Mouse (Mus musculus): Measurements from ENCODE around the gene Hid1. TPM values are rescaled to one million over a fixed set of nuclear protein-coding genes. Genes with fewer than 3 reads are reported as not detected.

Hid1 gene
- total RNA-seq, 2 experiments from 2014 or later = 98.8 to 107 TPM

- DNase-seq (ENCODE audit: extremely low spot score in 1 of 2, low spot score in 1 of 2) = no peak
These were observed 25.7 kb downstream of the Hid1 start for GRCm38 (mm10) chr11:115341866-115342265.

- DNase-seq (ENCODE audit: extremely low spot score in 1 of 2, low spot score in 1 of 2) = no peak
These were observed 26.3 kb downstream of the Hid1 start for GRCm38 (mm10) chr11:115341246-115341645.

GRCm38 (mm10) chr11:115337826-115338225, 29.7 kb downstream of the Hid1 start:
- DNase-seq (ENCODE audit: extremely low spot score in 1 of 2, low spot score in 1 of 2) = no peak

- DNase-seq (ENCODE audit: extremely low spot score in 1 of 2, low spot score in 1 of 2) = no peak
These were observed 30.2 kb downstream of the Hid1 start for GRCm38 (mm10) chr11:115337350-115337749.

DNA sequence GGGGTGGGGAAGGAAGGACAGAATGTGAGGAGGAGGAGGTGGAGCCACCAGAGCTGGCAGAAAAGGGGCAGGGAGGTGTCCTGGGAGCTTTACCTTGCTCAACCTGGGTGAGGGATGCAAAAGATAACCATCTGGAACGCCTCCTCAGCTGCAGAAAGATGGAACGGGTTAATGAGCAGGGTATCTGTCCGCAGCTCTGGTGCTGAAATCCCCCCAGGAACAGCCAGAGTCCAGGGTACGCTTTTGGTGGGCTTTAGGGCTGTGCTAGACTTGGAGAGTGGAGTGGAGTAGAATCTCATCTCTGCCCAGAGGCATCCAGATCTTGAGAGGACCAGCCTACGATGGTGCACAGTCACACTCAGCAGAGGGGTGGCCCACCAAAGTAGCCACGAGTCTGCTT, 31.4 kb downstream of the Hid1 start:
- no peak for DNase-seq (ENCODE audit: extremely low spot score in 1 of 2, low spot score in 1 of 2)

GRCm38 (mm10) chr11:115335223-115335622, 32.3 kb downstream of the Hid1 start:
- DNase-seq (ENCODE audit: extremely low spot score in 1 of 2, low spot score in 1 of 2) = no peak

DNA sequence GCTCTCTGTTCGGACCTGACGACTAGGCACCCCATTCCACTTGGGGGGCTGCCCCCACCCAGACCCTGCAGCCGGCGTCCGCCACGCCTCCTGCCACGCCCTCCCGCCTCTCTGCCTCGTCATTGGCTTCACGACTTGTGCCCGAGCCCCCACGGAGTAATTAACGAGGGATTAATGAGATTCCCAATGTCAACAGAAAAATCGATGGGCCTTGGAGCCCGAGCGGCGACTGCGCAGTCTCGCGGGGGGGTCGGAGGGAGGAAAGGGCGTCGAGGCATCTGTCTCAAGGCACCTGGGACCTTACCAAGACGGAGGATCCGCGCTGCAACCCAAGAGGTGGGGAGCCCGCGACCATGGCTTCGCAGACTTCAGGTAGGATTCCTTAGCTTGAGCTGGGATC, 33.0 kb downstream of the Hid1 start, which contains the start of gene Otop3:
Gene Otop3, plus strand, starts transcription at position 201 of the 400 bp plus-strand sequence.
- DNase-seq (ENCODE audit: extremely low spot score in 1 of 2, low spot score in 1 of 2) = no peak

DNA sequence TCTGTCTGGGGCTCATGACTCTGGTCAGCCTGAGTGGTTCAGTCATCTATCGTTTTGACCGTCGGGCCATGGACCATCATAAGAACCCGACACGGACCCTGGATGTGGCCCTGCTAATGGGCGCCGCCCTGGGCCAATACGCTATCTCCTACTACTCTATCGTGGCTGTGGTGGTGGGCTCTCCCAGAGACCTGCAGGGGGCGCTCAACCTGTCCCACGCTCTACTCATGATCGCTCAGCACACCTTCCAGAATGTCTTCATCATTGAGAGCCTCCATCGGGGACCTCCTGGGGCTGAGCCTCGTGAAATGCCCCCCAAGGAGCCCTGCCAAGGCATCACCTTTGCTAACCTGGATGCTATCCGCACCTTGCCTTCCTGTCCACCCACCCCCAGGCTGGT, 38.2 kb downstream of the Hid1 start:
- DNase-seq (ENCODE audit: extremely low spot score in 1 of 2, low spot score in 1 of 2) = no peak

DNA sequence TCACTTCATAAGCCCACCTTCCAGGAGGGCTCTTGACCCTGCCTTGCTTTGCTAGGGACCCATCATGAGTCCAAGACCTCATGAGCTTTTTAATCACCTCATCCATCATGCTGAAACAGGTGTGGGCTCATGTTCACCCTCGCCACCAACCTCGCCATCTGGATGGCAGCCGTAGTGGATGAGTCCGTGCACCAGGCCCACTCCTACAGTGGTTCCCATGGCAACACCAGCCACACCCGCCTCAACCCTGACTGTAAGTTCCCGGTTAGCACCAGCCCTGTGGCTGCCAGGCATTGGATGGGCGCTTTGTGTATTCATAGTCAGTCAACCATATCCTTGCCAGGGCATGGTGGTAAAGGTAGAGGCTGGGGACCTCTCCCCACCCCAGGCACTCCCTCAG, 40.8 kb downstream of the Hid1 start:
- no peak for DNase-seq (ENCODE audit: extremely low spot score in 1 of 2, low spot score in 1 of 2)

- DNase-seq (ENCODE audit: extremely low spot score in 1 of 2, low spot score in 1 of 2) = no peak
These were observed 44.2 kb downstream of the Hid1 start for GRCm38 (mm10) chr11:115323354-115323753.

DNA sequence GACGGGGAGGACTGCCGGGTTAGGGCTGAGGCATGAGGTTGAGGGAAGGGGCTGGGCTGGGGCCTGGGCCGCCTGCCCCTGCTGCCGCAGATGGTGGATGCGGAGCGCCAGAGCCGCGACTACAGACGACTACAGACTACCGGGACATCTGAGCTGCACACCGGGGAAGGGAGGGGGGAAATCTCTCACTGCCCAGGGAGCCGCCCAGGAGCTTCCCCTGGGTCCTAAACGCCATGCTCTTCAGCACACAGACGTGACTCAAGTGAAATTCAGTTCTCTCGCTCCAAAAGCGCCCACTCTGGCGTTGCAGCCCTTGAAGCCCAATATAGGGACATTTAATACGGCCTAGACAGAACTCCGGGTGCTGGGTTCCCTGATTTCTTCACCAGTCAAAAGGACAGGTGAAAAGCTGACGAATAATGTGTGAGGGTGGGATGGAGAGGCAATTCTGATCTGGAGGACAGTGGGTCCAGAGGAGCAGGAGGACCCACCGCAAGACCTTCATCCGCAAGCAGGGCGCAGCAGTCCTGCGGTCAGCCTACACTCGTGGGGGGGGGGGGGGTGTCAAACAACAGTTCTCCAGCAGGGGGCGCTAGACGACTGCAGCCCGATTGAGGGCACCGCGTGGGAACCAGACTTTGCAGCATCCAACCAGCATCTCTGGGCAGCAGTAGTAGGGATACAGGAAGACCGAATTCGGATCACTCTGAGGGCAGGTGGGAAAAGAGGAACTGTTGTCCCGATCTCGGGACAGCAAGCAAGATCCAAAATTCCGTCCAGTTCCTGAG, 45.5 kb downstream of the Hid1 start, which contains the start of gene Ush1g:
Gene Ush1g, minus strand, starts transcription at position 136 of the 788 bp plus-strand sequence.
- peak; percentile 49 to 66 for DNase-seq (ENCODE audit: extremely low spot score in 1 of 2, low spot score in 1 of 2)

GRCm38 (mm10) chr11:115319704-115320383, 47.7 kb downstream of the Hid1 start:
- DNase-seq (ENCODE audit: extremely low spot score in 1 of 2, low spot score in 1 of 2) = no peak

DNA sequence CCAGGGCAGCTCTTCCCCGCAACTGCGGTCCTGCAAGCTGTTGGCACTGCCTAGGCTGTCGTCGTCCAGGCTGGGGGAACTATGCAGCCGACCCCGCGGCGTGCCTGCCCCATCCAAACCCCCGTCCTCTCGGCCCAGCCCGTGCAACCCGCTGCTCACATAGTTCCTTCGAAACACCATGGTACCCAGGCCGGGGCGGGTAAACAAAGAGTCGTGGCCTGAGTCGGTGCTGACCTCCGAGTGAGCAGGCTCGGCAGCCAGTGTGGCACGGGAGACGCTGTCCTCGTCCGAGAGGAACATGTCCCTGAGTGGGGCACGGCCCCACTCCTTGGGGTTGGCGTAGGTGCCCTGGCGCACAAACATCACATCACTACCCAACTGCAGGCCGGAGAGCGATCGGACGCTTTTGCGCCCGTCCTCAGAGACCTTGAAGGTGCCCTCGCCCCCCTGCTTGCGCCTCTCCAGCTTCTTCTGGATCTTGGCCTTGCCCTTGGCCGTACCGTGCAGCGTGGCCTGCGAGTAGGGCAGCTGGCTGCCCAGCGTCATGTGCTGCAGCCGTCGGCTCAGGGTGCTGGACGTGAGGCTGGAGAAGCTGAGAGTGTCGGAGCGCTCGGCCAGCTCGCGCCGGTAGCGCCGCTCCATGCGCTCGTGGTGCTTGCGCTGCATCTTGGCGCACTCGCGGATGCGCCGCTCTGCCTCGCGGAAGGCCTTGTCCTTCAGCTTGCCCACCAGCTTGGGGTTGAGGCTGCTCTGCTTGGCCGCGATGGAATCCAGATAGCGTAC, 49.1 kb downstream of the Hid1 start:
- no peak for DNase-seq (ENCODE audit: extremely low spot score in 1 of 2, low spot score in 1 of 2)

DNA sequence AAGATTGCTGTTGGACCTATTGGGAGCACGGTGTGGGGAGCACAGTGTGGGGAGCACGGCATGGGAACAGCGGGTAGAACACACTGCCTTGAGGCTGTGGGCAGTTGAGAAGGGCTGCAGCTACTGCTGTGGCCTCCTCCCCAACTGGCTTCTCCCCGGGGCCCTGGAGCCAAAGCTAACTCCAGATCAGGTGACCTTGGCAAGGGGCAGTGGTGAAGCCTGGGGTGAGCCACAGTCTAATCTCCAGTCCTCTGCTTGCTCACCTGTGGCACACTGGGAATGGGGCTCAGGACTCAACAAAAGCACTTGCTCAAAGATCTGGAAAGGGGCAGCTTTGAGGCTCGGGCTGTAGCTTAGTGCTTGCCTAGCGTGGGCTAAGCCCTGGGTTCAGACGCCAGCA, 50.4 kb downstream of the Hid1 start:
- no peak for DNase-seq (ENCODE audit: extremely low spot score in 1 of 2, low spot score in 1 of 2)

GRCm38 (mm10) chr11:115314249-115314648, 53.3 kb downstream of the Hid1 start:
- DNase-seq (ENCODE audit: extremely low spot score in 1 of 2, low spot score in 1 of 2) = no peak

GRCm38 (mm10) chr11:115308781-115309180, 58.8 kb downstream of the Hid1 start:
- DNase-seq (ENCODE audit: extremely low spot score in 1 of 2, low spot score in 1 of 2) = no peak

GRCm38 (mm10) chr11:115306863-115307262, 60.7 kb downstream of the Hid1 start, which contains the start of gene Otop2:
Gene Otop2 (plus strand): TSS chr11:115307163.
- no peak for DNase-seq (ENCODE audit: extremely low spot score in 1 of 2, low spot score in 1 of 2)

DNA sequence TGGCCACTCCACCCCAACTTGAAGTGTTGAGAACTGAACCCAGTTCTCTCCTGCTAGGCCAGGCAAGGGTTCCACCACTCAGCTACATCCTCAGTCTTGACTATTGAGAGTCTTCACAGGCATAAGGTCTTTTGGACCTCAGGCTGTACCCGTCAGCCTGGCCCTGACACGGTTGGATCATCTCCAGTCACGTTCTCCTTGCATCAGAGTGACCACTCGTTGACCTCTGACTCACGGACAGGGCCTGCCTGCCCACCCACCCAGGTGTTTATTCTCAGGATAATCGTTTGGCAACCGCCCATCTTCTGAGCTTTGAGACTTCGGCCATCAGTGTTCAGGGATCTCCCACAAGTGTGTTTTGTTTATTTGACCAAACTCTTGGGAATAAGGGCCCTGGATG, 64.4 kb downstream of the Hid1 start:
- no peak for DNase-seq (ENCODE audit: extremely low spot score in 1 of 2, low spot score in 1 of 2)

DNA sequence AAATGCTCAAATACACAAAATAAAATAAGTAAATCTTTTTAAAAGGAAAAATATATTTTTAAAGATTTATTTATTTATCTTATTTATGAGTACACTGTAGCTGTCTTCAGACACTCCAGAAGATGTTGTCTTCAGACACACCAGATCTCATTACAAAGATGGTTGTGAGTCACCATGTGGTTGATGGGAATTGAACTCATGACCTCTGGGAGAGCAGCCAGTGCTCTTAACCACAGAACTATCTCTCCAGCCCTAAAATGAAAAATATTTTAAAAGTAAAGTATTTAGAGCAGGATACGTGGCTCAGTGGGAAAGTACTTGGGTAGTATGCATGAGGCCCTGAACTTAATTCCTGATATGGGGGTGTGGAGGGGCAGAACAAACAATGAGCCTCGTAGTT, 66.2 kb downstream of the Hid1 start:
- DNase-seq (ENCODE audit: extremely low spot score in 1 of 2, low spot score in 1 of 2) = no peak

DNA sequence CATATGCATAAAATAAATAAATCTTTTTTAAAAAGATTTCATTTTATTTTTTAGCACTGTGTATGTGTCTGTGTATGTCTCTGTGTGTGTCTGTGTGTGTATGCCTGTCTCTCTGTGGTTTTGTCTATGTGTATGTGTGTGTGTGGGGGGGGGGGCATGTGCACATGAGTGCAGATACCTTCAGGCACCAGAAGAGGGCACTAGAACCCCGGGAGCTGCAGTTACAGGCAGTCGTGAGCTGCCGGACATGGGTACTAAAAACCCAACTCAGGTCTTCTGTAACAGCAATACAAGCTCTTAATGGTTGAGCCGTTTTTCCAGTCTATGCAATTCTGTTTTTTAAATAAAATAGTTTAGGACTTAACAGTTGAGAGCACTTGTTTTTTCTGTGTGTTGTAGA, 66.8 kb downstream of the Hid1 start:
- no peak for DNase-seq (ENCODE audit: extremely low spot score in 1 of 2, low spot score in 1 of 2)

DNA sequence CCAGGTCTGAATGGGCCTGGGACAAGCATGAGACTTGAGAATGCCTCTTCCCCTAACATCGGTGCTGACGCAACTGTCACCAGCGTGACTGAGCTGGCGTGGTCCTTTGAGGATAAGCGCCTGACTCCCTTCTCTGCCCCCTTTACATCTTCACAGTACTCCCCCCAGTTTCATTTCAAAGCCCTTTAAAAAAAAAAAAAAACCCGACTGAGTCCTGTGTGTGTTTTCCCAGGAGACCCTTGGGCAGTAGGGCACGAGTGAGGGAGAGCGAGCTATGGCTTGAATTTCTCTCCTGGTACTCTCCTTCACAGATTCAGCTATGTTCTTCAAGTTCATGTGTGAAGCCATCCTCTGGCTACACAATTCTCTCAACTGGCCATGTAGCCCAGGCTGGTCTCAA, 69.4 kb downstream of the Hid1 start:
- DNase-seq (ENCODE audit: extremely low spot score in 1 of 2, low spot score in 1 of 2) = no peak
